Mouse (Mus musculus): ENCODE results near the gene Olfr247. TPM values are rescaled to one million over a fixed set of nuclear protein-coding genes. Genes with fewer than 3 reads are reported as not detected.

Olfr247 gene
- polyA plus RNA-seq, 1 experiment from 2014 or later = not detected

GRCm38 (mm10) chr10:129949000-129949399, 26.9 kb downstream of the Olfr247 start, which contains the start of gene Olfr818:
Olfr818 (minus strand) TSS chr10:129949100.
- Histone ChIP-seq H3K36me3 (ENCODE audit: control insufficient read depth, insufficient read depth, low read length) (no peaks in the 10 kb centered on the region), H3K27me3 (ENCODE audit: control insufficient read depth, insufficient read depth, low read length) (no peaks in the 10 kb centered on the region), H3K9ac (ENCODE audit: low read depth, low read length) (no peak within 1 kb of the TSS), H3K4me3 (ENCODE audit: low read depth, low read length) (no peak within 1 kb of the TSS), H3K9me3 (replicated peaks; ENCODE audit: control insufficient read depth, low read length) (no peaks in the 10 kb centered on the region), H3K27ac (ENCODE audit: low read depth, low read length) (no peak within 1 kb of the TSS), H3K4me2 (no peak within 1 kb of the TSS), H3K4me1 (ENCODE audit: control insufficient read depth, insufficient read depth, low read length) (no peaks in the 10 kb centered on the region)
- 87% methylated on average over 2 of the region's 2 CpGs for WGBS (ENCODE audit: insufficient replicate concordance)
- ATAC-seq (replicated peaks; ENCODE audit: insufficient number of reproducible peaks, low FRiP score, low TSS enrichment) = no peak

Other genes with a start within 250 kb of the Olfr247 start
- not detected in 2 replicates for gene Olfr805, start 246.8 kb downstream of the Olfr247 start, polyA plus RNA-seq (2014; fragmentation: Nextera tagmentation; extraction: Ambion mirVana)
- not detected in 2 replicates for gene Olfr806, start 234.2 kb downstream of the Olfr247 start, polyA plus RNA-seq (2014; fragmentation: Nextera tagmentation; extraction: Ambion mirVana)
- not detected in 2 replicates for gene Olfr807, start 218.3 kb downstream of the Olfr247 start, polyA plus RNA-seq (2014; fragmentation: Nextera tagmentation; extraction: Ambion mirVana)
- not detected in 2 replicates for gene Olfr808, start 210.7 kb downstream of the Olfr247 start, polyA plus RNA-seq (2014; fragmentation: Nextera tagmentation; extraction: Ambion mirVana)
- not detected in 2 replicates for gene Olfr809, start 201.5 kb downstream of the Olfr247 start, polyA plus RNA-seq (2014; fragmentation: Nextera tagmentation; extraction: Ambion mirVana)
- gene Olfr810, start 181.2 kb downstream of the Olfr247 start, polyA plus RNA-seq (2014; fragmentation: Nextera tagmentation; extraction: Ambion mirVana) = not detected in 2 replicates
- not detected in 2 replicates for gene Olfr811, start 171.7 kb downstream of the Olfr247 start, polyA plus RNA-seq (2014; fragmentation: Nextera tagmentation; extraction: Ambion mirVana)
- not detected in 2 replicates for gene Olfr812, start 130.0 kb downstream of the Olfr247 start, polyA plus RNA-seq (2014; fragmentation: Nextera tagmentation; extraction: Ambion mirVana)
- gene Olfr813, start 120.8 kb downstream of the Olfr247 start, polyA plus RNA-seq (2014; fragmentation: Nextera tagmentation; extraction: Ambion mirVana) = not detected in 2 replicates
- gene Olfr814, start 96.3 kb downstream of the Olfr247 start, polyA plus RNA-seq (2014; fragmentation: Nextera tagmentation; extraction: Ambion mirVana) = not detected in 2 replicates
- not detected in 2 replicates for gene Olfr815, start 70.3 kb downstream of the Olfr247 start, polyA plus RNA-seq (2014; fragmentation: Nextera tagmentation; extraction: Ambion mirVana)
- gene Olfr816, start 60.5 kb downstream of the Olfr247 start, polyA plus RNA-seq (2014; fragmentation: Nextera tagmentation; extraction: Ambion mirVana) = not detected in 2 replicates
- gene Olfr818, start 27.0 kb downstream of the Olfr247 start, polyA plus RNA-seq (2014; fragmentation: Nextera tagmentation; extraction: Ambion mirVana) = not detected in 2 replicates
- gene Olfr819, start 8.9 kb downstream of the Olfr247 start, polyA plus RNA-seq (2014; fragmentation: Nextera tagmentation; extraction: Ambion mirVana) = not detected in 2 replicates
- gene Gm10310, start 8.9 kb upstream of the Olfr247 start, polyA plus RNA-seq (2014; fragmentation: Nextera tagmentation; extraction: Ambion mirVana) = not detected in 2 replicates
- not detected in 2 replicates for gene Olfr820, start 36.5 kb upstream of the Olfr247 start, polyA plus RNA-seq (2014; fragmentation: Nextera tagmentation; extraction: Ambion mirVana)
- gene Olfr821, start 54.2 kb upstream of the Olfr247 start, polyA plus RNA-seq (2014; fragmentation: Nextera tagmentation; extraction: Ambion mirVana) = not detected in 2 replicates
- not detected in 2 replicates for gene Olfr822, start 95.1 kb upstream of the Olfr247 start, polyA plus RNA-seq (2014; fragmentation: Nextera tagmentation; extraction: Ambion mirVana)
- not detected in 2 replicates for gene Olfr823, start 139.2 kb upstream of the Olfr247 start, polyA plus RNA-seq (2014; fragmentation: Nextera tagmentation; extraction: Ambion mirVana)
- not detected in 2 replicates for gene Olfr824, start 153.9 kb upstream of the Olfr247 start, polyA plus RNA-seq (2014; fragmentation: Nextera tagmentation; extraction: Ambion mirVana)
- not detected in 2 replicates for gene Olfr825, start 190.6 kb upstream of the Olfr247 start, polyA plus RNA-seq (2014; fragmentation: Nextera tagmentation; extraction: Ambion mirVana)
- gene Olfr826, start 208.0 kb upstream of the Olfr247 start, polyA plus RNA-seq (2014; fragmentation: Nextera tagmentation; extraction: Ambion mirVana) = not detected in 2 replicates
- not detected in 2 replicates for gene Olfr827, start 238.3 kb upstream of the Olfr247 start, polyA plus RNA-seq (2014; fragmentation: Nextera tagmentation; extraction: Ambion mirVana)